Mouse (Mus musculus): ENCODE measurements at regions not wholly inside any gene's neighbourhood (a gene's known extent, or its start where the extent isn't known, plus 50 kb on each side); places are given as distances from the start of the nearest gene placed in this dataset.
"Not testable (repeated sequence)": the region's sequence is repeated elsewhere in the genome, so short reads cannot be mapped to it uniquely, and the experiment has no call there.

DNA sequence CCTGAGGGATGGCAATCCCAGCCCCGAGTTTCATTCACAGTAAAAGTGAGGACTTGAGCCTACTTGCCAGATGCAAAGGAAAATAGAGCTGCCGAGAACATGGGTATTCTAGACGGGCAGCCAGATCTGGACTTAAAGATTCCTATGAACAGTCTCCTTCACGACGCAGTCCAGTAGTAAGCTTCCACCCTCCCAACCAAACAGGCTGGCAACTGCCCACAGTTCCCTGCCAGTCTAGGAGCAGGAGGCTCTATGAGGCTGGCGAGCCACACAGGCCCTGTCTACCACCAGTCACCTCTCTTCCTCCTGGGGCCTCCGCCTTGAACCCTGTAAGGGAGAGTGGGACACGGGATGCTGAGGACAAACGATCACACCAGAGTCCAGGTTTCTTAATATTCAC lies 153.5 kb upstream of the Snrpn start:
- Histone ChIP-seq H3K27ac (no peak overlapping the region), H3K4me3 (no peak overlapping the region)
- TF ChIP-seq CTCF (conservative IDR thresholded peaks at IDR 0.05) = no peak
- no peak for DNase-seq (ENCODE audit: low spot score in 2 of 2)

DNA sequence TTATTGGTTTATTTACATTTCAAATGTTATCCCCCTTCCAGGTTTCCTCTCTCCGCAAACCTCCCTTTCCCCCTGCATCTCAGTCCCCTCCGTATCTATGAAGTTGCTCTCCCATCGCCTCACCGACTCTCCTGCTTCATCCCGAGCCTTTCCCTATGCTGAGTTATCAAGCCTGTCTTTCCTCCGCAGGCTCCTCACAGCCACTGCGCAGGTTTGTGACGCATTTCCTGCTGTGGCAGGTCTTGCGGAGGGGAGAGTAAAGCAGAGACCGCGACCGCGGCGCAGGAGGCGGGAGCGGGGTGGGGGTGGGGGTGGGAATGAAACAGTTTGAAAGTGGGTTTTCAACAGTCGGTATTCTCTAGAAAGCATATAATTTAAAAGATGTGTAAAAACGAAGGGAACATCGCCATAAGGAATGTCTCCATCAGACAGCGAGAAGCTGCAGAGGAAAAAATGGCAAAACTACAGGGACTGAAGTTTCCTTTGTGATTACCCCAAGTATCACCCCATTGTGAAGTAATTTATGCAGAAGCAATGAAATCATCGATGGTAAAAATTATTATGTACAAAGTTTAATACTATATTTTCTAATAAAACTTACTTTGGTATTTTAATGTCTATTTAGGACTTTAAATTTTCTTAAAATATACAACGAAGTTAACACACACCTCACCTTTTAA lies 104.3 kb upstream of the Snrpn start:
- H3K27ac ChIP-seq = not testable (repeated sequence)
- DNase-seq (ENCODE audit: low spot score in 2 of 2) = peak in 1 of 2 experiments; percentile 13
- peak overlapping the region; percentile 38; the same call in 1 of the 2 replicates for H3K4me3 ChIP-seq

GRCm38 (mm10) chr7:60243746-60244145 lies 103.7 kb upstream of the Snrpn start:
- peak overlapping the region; percentile 83 for H3K27ac ChIP-seq
- peak overlapping the region; percentile 65 for H3K4me3 ChIP-seq
- peak; percentile 48 to 56 for DNase-seq (ENCODE audit: low spot score in 2 of 2)

- DNase-seq (ENCODE audit: low spot score in 2 of 2) = peak in 1 of 2 experiments; percentile 39
- peak; percentile 67 for TF ChIP-seq CTCF (conservative IDR thresholded peaks at IDR 0.05)
- H3K27ac ChIP-seq, H3K4me3 ChIP-seq: not testable (repeated sequence)
These were observed 98.7 kb upstream of the Snrpn start for GRCm38 (mm10) chr7:60238595-60239195.

- H3K27ac ChIP-seq, H3K4me3 ChIP-seq: not testable (repeated sequence)
- DNase-seq (ENCODE audit: low spot score in 2 of 2) = peak; percentile 33 to 61
These were observed 76.6 kb upstream of the Snrpn start for GRCm38 (mm10) chr7:60216358-60217273.

Measured in layer of hippocampus, adult 2 months (tissue).